Mouse (Mus musculus) C2C12 (cell line): ENCODE measurements at regions not wholly inside any gene's neighbourhood (a gene's known extent, or its start where the extent isn't known, plus 50 kb on each side); places are given as distances from the start of the nearest gene placed in this dataset.

Experiments
- H3K27me3 ChIP-seq: one replicate; pipeline ENCODE4 v1.6.1; 2011; ENCODE audit not compliant: control insufficient read depth, insufficient read depth, insufficient read length
- H3K36me3 ChIP-seq: one replicate; pipeline ENCODE4 v1.6.1; 2011; ENCODE audit not compliant: control insufficient read depth, insufficient read depth
- H3K4me3 ChIP-seq: one replicate; pipeline ENCODE4 v1.5.1; 2011; ENCODE audit warnings: mild to moderate bottlenecking, control low read depth; ENCODE audit not compliant: poor library complexity, insufficient read depth, severe bottlenecking
- H3K79me2 ChIP-seq: one replicate; pipeline ENCODE4 v1.6.1; 2011; ENCODE audit not compliant: control insufficient read depth, insufficient read depth
- H3K79me3 ChIP-seq: one replicate; pipeline ENCODE4 v1.6.1; 2011; ENCODE audit warnings: low read depth, control low read depth
- H3ac ChIP-seq: one replicate; pipeline ENCODE3; 2011; ENCODE audit warnings: low read depth; ENCODE audit not compliant: control insufficient read depth, insufficient read length
- CEBPB ChIP-seq: IDR thresholded peaks from one replicate; pipeline ENCODE4 v1.6.1; 2011; ENCODE audit warnings: low read depth, mild to moderate bottlenecking, control low read depth, moderate library complexity
- CTCF ChIP-seq: IDR thresholded peaks from one replicate; pipeline ENCODE4 v1.5.1; 2011; ENCODE audit not compliant: control insufficient read depth, insufficient read depth, insufficient read length
- FOSL1 ChIP-seq: IDR thresholded peaks from one replicate; pipeline ENCODE4 v1.8.0; 2011; ENCODE audit warnings: mild to moderate bottlenecking, low read length; ENCODE audit not compliant: poor library complexity, insufficient read depth, severe bottlenecking
- MAX ChIP-seq: IDR thresholded peaks from one replicate; pipeline ENCODE4 v1.6.1; 2011; ENCODE audit warnings: mild to moderate bottlenecking, control low read depth
- MYOD1 ChIP-seq: IDR thresholded peaks from one replicate; pipeline ENCODE4 v1.6.1; 2011; ENCODE audit warnings: low read depth; ENCODE audit not compliant: control insufficient read depth, insufficient read length
- MYOG ChIP-seq: IDR thresholded peaks from one replicate; pipeline ENCODE4 v1.6.1; 2011; ENCODE audit not compliant: control insufficient read depth, insufficient read length; ENCODE audit errors: extremely low read depth
- USF1 ChIP-seq: IDR thresholded peaks from one replicate; pipeline ENCODE4 v1.6.1; 2011; ENCODE audit warnings: low read depth, mild to moderate bottlenecking, control low read depth, moderate library complexity

GRCm38 (mm10) chr7:78049606-78050005 is 688.2 kb downstream of the Ntrk3 start:
- H3K36me3 ChIP-seq = no peaks in the 10 kb centered on the region
- H3K27me3 ChIP-seq = no peaks in the 10 kb centered on the region
- no peaks in the 10 kb centered on the region for H3K79me3 ChIP-seq
- no peak overlapping the region for H3K4me3 ChIP-seq
- TF ChIP-seq MYOD1 = no peak
- no peak for TF ChIP-seq MAX
- no peak for TF ChIP-seq CEBPB
- no peak for TF ChIP-seq FOSL1
- no peak for TF ChIP-seq MYOG
- TF ChIP-seq USF1 = no peak
- TF ChIP-seq CTCF = no peak
- H3K79me2 ChIP-seq = no peaks in the 10 kb centered on the region
- no peak overlapping the region for H3ac ChIP-seq

GRCm38 (mm10) chr7:78045456-78045855 is 692.4 kb downstream of the Ntrk3 start:
- Histone ChIP-seq H3K36me3 (no peaks in the 10 kb centered on the region), H3K4me3 (no peak overlapping the region), H3ac (no peak overlapping the region), H3K27me3 (no peaks in the 10 kb centered on the region), H3K79me2 (no peaks in the 10 kb centered on the region), H3K79me3 (no peaks in the 10 kb centered on the region)
- TF ChIP-seq CEBPB = no peak
- no peak for TF ChIP-seq MAX
- TF ChIP-seq CTCF = no peak
- TF ChIP-seq FOSL1 = no peak
- no peak for TF ChIP-seq USF1
- TF ChIP-seq MYOD1 = no peak
- no peak for TF ChIP-seq MYOG

DNA sequence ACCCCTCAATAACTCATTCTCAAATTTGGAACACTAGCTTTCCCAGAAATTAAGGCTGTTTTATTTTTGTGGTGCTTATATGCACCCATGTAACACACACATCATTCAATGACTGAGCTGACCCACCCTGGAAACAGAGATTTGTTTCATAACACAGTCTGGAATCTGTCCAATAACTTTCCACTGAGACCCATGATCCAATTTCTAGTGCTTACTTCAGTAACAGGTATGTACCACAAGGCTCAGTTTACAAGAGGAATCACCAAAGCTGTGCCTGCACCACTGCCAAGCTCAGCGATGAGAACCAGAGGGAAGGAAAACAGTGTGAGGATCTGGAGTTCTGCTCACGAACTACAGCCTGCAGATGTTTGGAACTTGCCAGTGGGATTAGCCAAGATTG is 706.8 kb downstream of the Ntrk3 start:
- Histone ChIP-seq H3K79me2 (no peaks in the 10 kb centered on the region), H3K27me3 (no peaks in the 10 kb centered on the region), H3K36me3 (no peaks in the 10 kb centered on the region), H3K4me3 (no peak overlapping the region), H3ac (no peak overlapping the region), H3K79me3 (no peaks in the 10 kb centered on the region)
- no peak for TF ChIP-seq MYOG
- no peak for TF ChIP-seq CTCF
- TF ChIP-seq CEBPB = no peak
- no peak for TF ChIP-seq MYOD1
- TF ChIP-seq USF1 = no peak
- TF ChIP-seq MAX = no peak
- TF ChIP-seq FOSL1 = no peak

- no peaks in the 10 kb centered on the region for H3K79me3 ChIP-seq
- no peaks in the 10 kb centered on the region for H3K36me3 ChIP-seq
- no peaks in the 10 kb centered on the region for H3K27me3 ChIP-seq
- H3K4me3 ChIP-seq = no peak overlapping the region
- no peak overlapping the region for H3ac ChIP-seq
- H3K79me2 ChIP-seq = no peaks in the 10 kb centered on the region
- TF ChIP-seq MYOG = no peak
- no peak for TF ChIP-seq MAX
- no peak for TF ChIP-seq FOSL1
- TF ChIP-seq MYOD1 = no peak
- TF ChIP-seq CEBPB = no peak
- TF ChIP-seq USF1 = no peak
- no peak for TF ChIP-seq CTCF
Observed at GRCm38 (mm10) chr7:78026992-78027615, 710.7 kb downstream of the Ntrk3 start.

- no peaks in the 10 kb centered on the region for H3K27me3 ChIP-seq
- H3K79me3 ChIP-seq = no peaks in the 10 kb centered on the region
- H3ac ChIP-seq = no peak overlapping the region
- H3K4me3 ChIP-seq = no peak overlapping the region
- H3K36me3 ChIP-seq = no peaks in the 10 kb centered on the region
- TF ChIP-seq FOSL1 (no peak), MAX (no peak), USF1 (no peak)
- H3K79me2 ChIP-seq = no peaks in the 10 kb centered on the region
Observed at GRCm38 (mm10) chr7:78023591-78023990, 714.2 kb downstream of the Ntrk3 start.

- Histone ChIP-seq H3ac (no peak overlapping the region), H3K79me2 (no peaks in the 10 kb centered on the region), H3K36me3 (no peaks in the 10 kb centered on the region), H3K4me3 (no peak overlapping the region), H3K79me3 (no peaks in the 10 kb centered on the region), H3K27me3 (no peaks in the 10 kb centered on the region)
- TF ChIP-seq MYOG = no peak
- no peak for TF ChIP-seq MAX
- TF ChIP-seq CEBPB = no peak
- TF ChIP-seq CTCF = no peak
- no peak for TF ChIP-seq MYOD1
- no peak for TF ChIP-seq USF1
- no peak for TF ChIP-seq FOSL1
Observed at GRCm38 (mm10) chr7:78023075-78023474, 714.7 kb downstream of the Ntrk3 start.
